Mouse (Mus musculus): Measurements from ENCODE around the gene Cul7. TPM values are rescaled to one million over a fixed set of nuclear protein-coding genes. Genes with fewer than 3 reads are reported as not detected.

The Cul7 gene
- polyA plus RNA-seq, 1 experiment, result 15.4 TPM

DNA sequence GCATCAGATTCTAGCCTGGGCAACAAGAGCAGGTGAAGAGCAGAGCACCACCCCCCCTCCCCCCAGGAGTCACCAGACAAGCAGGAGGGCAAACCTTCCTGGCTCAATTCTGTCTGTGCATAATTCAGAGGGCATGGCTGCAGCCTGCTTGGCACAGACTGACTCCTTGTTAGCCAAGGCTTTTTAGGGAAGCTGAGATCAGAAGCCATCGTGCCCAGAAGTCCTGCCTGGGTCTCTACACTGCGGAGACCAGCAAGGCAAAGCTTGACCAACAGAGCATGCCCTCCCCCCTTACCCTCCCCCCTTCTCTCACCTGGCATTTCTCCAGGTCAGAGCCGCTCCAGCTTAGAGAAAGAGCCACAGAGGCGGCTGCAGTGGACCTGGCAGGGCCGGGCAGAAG is 12.6 kb downstream of the Cul7 start:
- TF ChIP-seq POLR2A (IDR thresholded peaks at IDR 0.05; ENCODE audit: borderline replicate concordance, low read depth, low read length) (no peak), CTCF (IDR thresholded peaks at IDR 0.05; ENCODE audit: low read depth, low read length) (no peak)
- Histone ChIP-seq H3K4me1 (ENCODE audit: control insufficient read depth, insufficient read depth, low read length) (no peaks in the 10 kb centered on the region), H3K4me3 (ENCODE audit: insufficient read depth, low read length) (no peak overlapping the region), H3K27ac (ENCODE audit: insufficient read depth, low read depth, low read length) (no peak overlapping the region)

DNA sequence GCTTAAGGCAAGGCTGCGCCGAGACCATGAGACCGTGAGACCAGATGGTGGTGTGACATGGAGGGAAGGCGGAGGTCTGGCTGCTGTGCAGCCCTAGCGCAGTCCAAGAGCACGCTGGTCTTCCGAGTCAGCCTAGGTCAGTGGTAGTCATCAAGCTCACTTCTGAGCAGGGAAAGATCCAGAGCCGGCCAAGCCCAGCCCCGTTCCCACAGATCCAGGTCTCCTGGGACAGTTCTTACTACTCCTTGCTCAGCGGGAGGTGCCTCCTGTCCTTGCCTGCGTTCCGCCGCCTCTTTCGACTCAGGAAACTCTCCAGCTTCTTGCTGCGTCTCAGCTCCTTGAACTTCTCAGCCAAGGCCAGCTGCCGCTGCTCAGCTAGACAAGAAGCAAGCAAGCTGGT is 17.6 kb downstream of the Cul7 start:
- Histone ChIP-seq H3K4me1 (ENCODE audit: control insufficient read depth, insufficient read depth, low read length) (no peaks in the 10 kb centered on the region), H3K4me3 (ENCODE audit: insufficient read depth, low read length) (no peak overlapping the region), H3K27ac (ENCODE audit: insufficient read depth, low read depth, low read length) (no peak overlapping the region)
- TF ChIP-seq POLR2A (IDR thresholded peaks at IDR 0.05; ENCODE audit: borderline replicate concordance, low read depth, low read length) (no peak), CTCF (IDR thresholded peaks at IDR 0.05; ENCODE audit: low read depth, low read length) (no peak)

DNA sequence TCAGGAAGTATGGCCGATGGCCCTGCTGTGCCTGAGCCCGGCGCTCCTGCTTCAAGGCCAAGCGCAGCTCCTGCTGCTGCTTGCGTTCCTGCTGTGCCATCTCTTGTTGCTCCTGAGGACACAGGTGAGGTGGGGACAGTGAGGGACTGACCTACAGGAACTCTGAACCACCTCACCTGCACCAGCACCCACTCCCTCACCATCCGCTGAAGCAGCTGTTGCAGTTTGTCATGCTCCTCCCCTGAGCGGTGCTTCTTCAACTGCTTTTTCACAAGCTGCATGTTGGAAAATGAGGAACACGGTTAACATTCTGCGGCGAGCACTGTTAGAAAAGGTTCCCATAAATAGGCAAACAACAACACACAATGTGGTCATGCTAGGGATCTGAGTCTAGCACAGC is 19.8 kb downstream of the Cul7 start:
- no peak overlapping the region for H3K4me3 ChIP-seq (ENCODE audit: insufficient read depth, low read length)
- no peak overlapping the region for H3K27ac ChIP-seq (ENCODE audit: insufficient read depth, low read depth, low read length)
- TF ChIP-seq CTCF (IDR thresholded peaks at IDR 0.05; ENCODE audit: low read depth, low read length), result no peak
- no peak for TF ChIP-seq POLR2A (IDR thresholded peaks at IDR 0.05; ENCODE audit: borderline replicate concordance, low read depth, low read length)
- H3K4me1 ChIP-seq (ENCODE audit: control insufficient read depth, insufficient read depth, low read length), result 0 out of 2 replicates have a peak, but pooled peaks cover 2% of the 10 kb centered on the region

DNA sequence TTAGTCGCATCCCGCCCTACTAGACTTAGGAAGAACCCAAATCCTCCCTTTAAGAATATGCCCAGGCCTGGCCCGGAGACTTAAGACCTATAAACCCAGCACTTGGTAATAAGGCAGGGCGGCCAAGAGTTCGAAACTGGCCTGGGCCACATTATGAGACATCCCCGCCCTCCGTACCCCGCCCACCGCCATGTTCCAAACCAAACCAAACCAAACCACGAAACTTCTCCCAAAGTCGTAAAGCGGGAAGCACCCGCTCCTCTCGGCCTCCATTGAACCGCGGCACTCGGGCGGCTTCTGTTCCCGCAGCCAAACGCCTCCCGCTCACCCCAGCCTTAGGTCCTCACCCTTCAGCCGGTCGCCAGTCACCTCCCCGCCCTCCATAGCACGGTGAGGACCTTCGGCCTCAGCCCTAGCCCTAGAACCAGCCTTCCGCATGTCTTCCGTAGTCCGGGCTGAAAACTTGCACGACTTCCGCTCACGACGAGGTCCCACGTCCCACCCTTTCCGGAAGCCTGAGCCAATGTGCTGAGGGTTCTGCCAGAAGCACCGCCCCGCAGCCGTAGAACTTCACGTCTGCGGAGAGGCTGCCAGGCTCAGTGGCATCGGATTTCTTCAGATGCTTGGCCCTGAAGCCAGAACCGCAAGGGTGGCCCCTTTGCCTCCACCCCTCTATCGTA is 23.9 kb downstream of the Cul7 start, which contains the start of gene Rrp36:
Gene Rrp36, minus strand, starts transcription at position 503 of the 680 bp plus-strand sequence.
- Histone ChIP-seq H3K27ac (ENCODE audit: insufficient read depth, low read depth, low read length) (peak within 1 kb of the TSS; percentile 68), H3K4me3 (ENCODE audit: insufficient read depth, low read length) (peak within 1 kb of the TSS; percentile 72), H3K4me1 (ENCODE audit: control insufficient read depth, insufficient read depth, low read length) (peaks cover 5% of the 10 kb centered on the region)
- no peak for TF ChIP-seq CTCF (IDR thresholded peaks at IDR 0.05; ENCODE audit: low read depth, low read length)
- no peak for TF ChIP-seq POLR2A (IDR thresholded peaks at IDR 0.05; ENCODE audit: borderline replicate concordance, low read depth, low read length)

DNA sequence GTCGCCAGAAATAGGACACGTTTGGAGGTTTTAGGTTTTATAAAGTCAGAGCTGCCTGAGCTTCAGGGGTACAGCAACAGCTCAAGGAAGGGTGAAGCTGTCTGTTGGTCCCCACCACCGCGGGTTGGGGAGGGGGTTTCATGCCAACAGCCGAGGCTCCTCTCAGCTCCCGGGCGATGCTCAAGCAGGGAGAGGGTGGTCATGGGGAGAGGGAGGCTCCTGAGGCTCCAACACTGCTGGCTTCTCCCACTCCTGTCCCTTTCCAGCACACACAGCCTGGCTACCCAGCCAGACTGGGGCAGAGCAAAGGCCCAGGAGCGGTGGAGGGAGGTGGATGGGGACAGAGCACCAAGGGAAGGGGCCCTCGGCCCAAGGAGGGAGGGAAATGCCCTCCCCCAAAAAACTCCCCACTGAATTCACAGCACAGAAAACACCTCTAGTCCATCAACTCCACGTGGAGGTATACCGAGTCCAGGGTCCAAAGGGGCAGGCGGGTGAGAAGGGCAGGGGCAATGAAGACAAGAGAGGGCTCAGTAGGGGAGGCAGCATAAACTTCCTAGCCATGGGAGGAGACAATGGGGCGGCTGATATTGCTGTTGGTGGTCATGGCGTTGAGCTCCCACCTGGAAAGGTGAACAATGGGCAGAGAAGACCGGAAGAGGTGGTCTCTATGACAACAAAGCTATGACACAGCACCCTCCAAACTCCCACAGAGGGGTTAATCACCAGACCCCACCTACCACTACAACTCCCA is 24.6 kb downstream of the Cul7 start:
- Histone ChIP-seq H3K4me3 (ENCODE audit: insufficient read depth, low read length) (peak overlapping the region; percentile 72), H3K4me1 (ENCODE audit: control insufficient read depth, insufficient read depth, low read length) (peaks cover 10% of the 10 kb centered on the region), H3K27ac (ENCODE audit: insufficient read depth, low read depth, low read length) (0 out of 2 replicates have a peak overlapping the region, but pooled peaks have one; percentile 7)
- TF ChIP-seq CTCF (IDR thresholded peaks at IDR 0.05; ENCODE audit: low read depth, low read length) (no peak), POLR2A (IDR thresholded peaks at IDR 0.05; ENCODE audit: borderline replicate concordance, low read depth, low read length) (no peak)

DNA sequence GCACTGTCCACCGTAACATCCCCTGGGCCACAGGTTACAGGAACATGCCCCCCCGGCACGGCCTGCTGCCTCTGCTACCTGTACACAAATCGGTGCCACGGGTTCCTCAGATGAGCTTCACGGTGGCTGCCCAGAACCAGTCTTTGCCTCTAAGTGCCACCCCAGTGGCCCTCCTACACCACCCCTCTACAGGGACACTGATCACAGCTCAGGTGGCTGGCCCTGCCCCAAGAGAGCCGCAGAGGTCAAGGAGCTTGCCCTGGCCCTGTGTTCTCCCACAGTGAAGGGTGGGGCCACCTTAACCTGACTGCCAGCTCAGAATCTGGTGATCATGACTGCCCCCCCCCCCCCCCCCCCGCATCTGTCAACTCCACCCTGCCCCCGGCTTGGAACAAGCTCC is 28.3 kb downstream of the Cul7 start, which contains the start of gene Mea1:
Gene Mea1, plus strand, starts transcription at position 378 of the 400 bp plus-strand sequence.
- Histone ChIP-seq H3K4me1 (ENCODE audit: control insufficient read depth, insufficient read depth, low read length) (peaks cover 8% of the 10 kb centered on the region), H3K4me3 (ENCODE audit: insufficient read depth, low read length) (peak within 1 kb of the TSS; percentile 96), H3K27ac (ENCODE audit: insufficient read depth, low read depth, low read length) (0 out of 2 replicates have a peak within 1 kb of the TSS, but pooled peaks have one; percentile 75)
- TF ChIP-seq POLR2A (IDR thresholded peaks at IDR 0.05; ENCODE audit: borderline replicate concordance, low read depth, low read length) (no peak), CTCF (IDR thresholded peaks at IDR 0.05; ENCODE audit: low read depth, low read length) (no peak)

DNA sequence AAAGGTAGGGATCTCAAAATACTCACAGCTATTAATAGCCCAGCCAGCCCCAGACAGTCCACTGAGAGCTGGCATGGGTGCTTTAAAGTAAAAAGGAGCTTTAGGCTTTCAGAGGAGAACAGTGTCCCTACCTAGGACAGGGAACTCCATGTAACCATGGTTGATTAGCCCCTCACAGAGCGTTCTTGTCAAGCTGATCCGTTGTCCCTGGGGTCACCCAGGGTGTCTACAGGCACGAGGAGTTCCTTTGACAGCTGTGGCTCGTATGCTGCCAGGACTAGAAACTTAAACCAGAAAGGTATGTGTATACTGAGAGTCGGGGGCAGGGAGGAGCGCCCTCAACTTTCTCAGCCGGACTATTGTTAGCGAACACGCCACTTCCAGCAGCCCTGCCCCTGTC is 28.8 kb downstream of the Cul7 start:
- peak overlapping the region; percentile 96; the same call in 1 of the 2 replicates for H3K4me3 ChIP-seq (ENCODE audit: insufficient read depth, low read length)
- TF ChIP-seq CTCF (IDR thresholded peaks at IDR 0.05; ENCODE audit: low read depth, low read length) (no peak), POLR2A (IDR thresholded peaks at IDR 0.05; ENCODE audit: borderline replicate concordance, low read depth, low read length) (no peak)
- peaks cover 8% of the 10 kb centered on the region for H3K4me1 ChIP-seq (ENCODE audit: control insufficient read depth, insufficient read depth, low read length)
- no peak overlapping the region for H3K27ac ChIP-seq (ENCODE audit: insufficient read depth, low read depth, low read length)

DNA sequence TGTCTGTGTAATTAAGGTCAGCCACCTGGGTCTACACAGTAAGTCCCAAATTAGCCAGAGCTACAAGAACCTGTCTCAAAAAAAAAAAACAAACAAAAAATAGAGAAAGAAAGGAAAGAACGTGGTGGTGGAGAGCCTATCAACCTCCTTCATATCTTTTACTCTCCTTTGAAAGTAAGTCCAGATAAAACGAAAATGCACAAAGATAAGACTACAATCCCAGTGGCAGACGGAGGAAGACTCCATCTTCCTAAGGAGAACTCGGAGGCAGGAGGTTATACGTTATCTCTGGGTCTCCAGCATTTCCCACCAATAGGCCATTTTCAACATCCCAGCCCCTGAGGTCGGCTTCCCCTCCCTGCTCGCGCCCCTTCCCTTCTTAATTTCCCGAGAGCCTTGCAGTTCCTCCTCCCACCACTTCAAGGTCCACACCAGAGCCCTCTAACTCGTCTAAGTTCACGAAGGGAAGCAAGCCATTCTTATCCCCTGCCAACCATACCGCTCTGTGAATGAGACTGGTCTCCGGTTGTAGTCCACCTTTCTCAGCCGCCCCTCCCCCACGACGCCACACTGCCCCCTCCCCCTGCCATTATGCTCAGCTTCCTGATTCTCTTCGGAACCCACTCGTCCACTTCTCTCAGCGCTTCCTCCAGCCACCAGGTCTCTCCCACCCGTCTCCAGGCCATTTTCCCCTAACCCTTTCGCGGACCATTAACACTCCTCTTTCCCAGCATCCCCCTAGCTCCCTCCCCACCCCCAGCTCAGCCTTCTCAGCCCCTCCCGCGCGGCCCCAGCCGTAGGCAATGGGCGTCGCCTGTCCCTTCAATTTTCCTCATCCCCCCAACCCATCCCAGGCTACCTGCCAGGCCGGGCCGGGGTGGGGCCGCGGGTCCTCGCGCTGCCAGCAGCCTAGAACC is 30.0 kb downstream of the Cul7 start:
- H3K27ac ChIP-seq (ENCODE audit: insufficient read depth, low read depth, low read length), result peak overlapping the region; percentile 75
- peaks cover 8% of the 10 kb centered on the region for H3K4me1 ChIP-seq (ENCODE audit: control insufficient read depth, insufficient read depth, low read length)
- H3K4me3 ChIP-seq (ENCODE audit: insufficient read depth, low read length), result peak overlapping the region; percentile 96
- TF ChIP-seq POLR2A (IDR thresholded peaks at IDR 0.05; ENCODE audit: borderline replicate concordance, low read depth, low read length), result no peak
- TF ChIP-seq CTCF (IDR thresholded peaks at IDR 0.05; ENCODE audit: low read depth, low read length), result no peak; the same call in 1 of the 2 replicates

DNA sequence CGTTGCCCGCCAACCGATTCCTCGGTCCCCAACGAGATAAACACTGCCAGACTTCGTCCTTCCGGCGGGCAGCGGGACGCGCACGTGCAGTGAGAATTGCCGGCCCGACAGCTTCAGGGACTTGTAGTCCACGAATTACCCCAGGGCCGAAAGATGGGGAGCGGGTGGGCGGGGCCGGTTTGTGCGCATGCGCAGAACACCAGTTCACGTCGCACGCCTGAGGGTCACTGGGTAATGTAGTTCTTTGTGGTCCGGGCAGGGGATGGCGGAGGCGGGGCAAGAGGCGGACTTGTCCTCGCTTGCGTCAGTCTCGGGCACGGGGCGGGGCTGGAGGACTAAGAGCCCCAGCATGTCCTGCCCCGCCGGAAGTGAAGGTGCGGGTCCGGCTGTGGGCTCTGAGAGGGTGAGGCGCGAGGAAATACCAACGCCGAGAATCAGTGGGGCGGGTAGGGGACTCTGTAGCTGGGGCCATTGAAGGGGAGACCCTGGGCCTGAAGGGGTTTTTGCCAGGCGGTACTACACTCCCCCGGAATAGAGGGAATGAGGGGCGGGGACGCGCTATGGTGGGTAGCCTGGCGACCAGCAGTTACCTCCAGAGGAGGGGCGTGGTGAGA is 30.7 kb downstream of the Cul7 start, which contains the start of gene Klhdc3:
Gene Klhdc3, minus strand, starts transcription at position 155 of the 614 bp plus-strand sequence.
- H3K4me3 ChIP-seq (ENCODE audit: insufficient read depth, low read length), result peak within 1 kb of the TSS; percentile 96
- no peak; the same call in 1 of the 2 replicates for TF ChIP-seq POLR2A (IDR thresholded peaks at IDR 0.05; ENCODE audit: borderline replicate concordance, low read depth, low read length)
- TF ChIP-seq CTCF (IDR thresholded peaks at IDR 0.05; ENCODE audit: low read depth, low read length), result no peak
- H3K4me1 ChIP-seq (ENCODE audit: control insufficient read depth, insufficient read depth, low read length), result peaks cover 8% of the 10 kb centered on the region
- peak within 1 kb of the TSS; percentile 75 for H3K27ac ChIP-seq (ENCODE audit: insufficient read depth, low read depth, low read length)
